Mouse (Mus musculus): Measurements from ENCODE around the gene Zkscan6. TPM values are rescaled to one million over a fixed set of nuclear protein-coding genes. Genes with fewer than 3 reads are reported as not detected.

Gene Zkscan6
- 32.9 to 38.3 TPM (median 37.8 TPM) in 3 replicates for total RNA-seq (2017)

GRCm38 (mm10) chr11:65806909-65807504 lies at the start of gene Zkscan6:
Gene Zkscan6, plus strand, starts transcription at chr11:65807175.
- ATAC-seq (replicated peaks; ENCODE audit: insufficient number of reproducible peaks, low FRiP score, low TSS enrichment, poor library complexity, severe bottlenecking): peak; percentile 86

DNA sequence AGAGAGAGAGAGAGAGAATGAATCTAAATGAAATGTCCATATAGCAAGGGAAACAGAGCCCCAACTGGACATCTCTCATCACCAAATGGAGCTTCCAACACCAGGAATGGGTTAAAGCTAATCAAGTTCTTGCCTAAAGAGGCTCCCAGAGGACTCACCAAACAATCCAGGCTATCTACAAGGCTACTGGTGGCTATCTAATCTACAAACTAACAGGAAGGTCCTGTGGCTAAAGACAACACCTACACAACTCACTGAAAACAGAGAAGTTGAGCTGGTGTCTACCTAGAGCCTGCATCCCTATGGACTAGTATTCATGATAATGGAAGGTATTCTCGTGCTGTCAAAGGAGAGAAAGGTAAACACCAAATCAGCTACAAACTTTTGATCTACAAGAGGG lies 47.6 kb upstream of the Zkscan6 start:
- no peak for ATAC-seq (replicated peaks; ENCODE audit: insufficient number of reproducible peaks, low FRiP score, low TSS enrichment, poor library complexity, severe bottlenecking)

- ATAC-seq (replicated peaks; ENCODE audit: insufficient number of reproducible peaks, low FRiP score, low TSS enrichment, poor library complexity, severe bottlenecking): no peak
Measured at GRCm38 (mm10) chr11:65760912-65761311, 46.1 kb upstream of the Zkscan6 start.

DNA sequence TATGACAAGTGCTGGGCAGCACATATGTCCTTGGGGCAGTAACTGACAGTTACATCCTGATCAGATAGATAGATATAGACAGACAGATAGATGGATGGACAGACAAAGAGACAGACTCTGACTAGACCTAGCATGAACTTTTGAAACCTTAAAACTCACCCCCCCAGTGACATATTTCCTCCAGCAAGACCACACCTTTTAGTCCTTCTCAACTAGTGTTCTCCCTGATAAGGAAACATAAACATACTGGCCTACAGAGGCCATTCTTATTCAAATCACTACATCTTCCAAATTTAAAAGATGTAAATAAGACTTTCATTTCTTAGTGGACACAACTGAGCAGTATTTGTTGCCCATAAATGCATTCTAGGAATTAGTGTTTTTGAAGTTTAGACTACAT lies 38.5 kb upstream of the Zkscan6 start:
- no peak for ATAC-seq (replicated peaks; ENCODE audit: insufficient number of reproducible peaks, low FRiP score, low TSS enrichment, poor library complexity, severe bottlenecking)

GRCm38 (mm10) chr11:65769990-65770389 lies 37.0 kb upstream of the Zkscan6 start:
- no peak for ATAC-seq (replicated peaks; ENCODE audit: insufficient number of reproducible peaks, low FRiP score, low TSS enrichment, poor library complexity, severe bottlenecking)

DNA sequence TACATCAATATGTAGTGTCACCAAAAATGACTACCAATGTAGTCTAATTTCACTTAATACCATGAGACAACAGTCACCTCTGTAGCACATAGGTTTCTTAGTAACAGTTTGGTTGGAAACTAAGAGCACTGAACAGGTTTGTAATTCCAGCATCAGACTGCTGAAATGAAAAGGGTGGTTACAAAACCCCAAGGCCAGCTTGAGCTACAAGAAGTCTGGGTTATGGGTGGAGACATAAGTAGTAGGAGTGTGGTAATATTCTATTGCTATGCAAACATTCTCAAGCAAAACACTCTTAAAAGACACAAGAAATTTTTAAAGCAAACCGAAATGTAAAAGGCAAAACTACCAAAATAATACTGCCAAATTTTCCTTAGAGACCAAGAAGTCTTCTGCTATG lies 35.4 kb upstream of the Zkscan6 start:
- ATAC-seq (replicated peaks; ENCODE audit: insufficient number of reproducible peaks, low FRiP score, low TSS enrichment, poor library complexity, severe bottlenecking): no peak

- ATAC-seq (replicated peaks; ENCODE audit: insufficient number of reproducible peaks, low FRiP score, low TSS enrichment, poor library complexity, severe bottlenecking): no peak
Measured at GRCm38 (mm10) chr11:65773535-65773934, 33.4 kb upstream of the Zkscan6 start.

DNA sequence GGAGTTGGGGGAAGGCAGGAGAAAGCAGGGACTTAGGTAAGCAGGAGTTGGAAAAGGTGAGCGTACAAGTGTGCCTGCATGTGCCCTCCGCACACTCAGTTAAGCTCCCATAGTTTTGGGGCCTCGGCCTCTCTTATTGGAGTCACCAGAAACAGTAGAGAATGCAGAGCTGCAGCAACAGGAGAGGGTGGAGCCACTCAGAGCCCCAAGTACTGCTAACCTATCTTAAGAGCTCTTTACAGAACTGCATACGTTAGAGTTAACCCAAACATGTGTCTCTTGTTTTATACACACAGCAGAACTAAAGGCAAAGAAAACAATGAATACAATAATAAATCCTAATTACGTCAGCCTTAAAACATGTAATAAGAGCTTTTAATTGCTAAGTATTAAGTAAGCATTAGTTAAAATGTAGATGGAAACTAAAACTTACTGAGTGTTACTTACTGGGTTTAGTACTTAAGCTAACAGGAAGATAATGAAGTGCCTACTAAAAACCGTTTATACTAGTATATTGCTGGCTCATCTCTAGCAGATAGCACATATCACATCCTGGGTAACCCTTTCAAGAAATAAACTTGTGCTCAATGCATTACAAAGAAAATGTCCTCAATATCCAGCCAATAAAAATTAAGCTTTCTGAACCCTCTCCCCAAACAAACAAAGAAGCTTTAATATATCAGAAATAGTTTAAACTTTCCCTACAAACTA lies 32.9 kb upstream of the Zkscan6 start:
- ATAC-seq (replicated peaks; ENCODE audit: insufficient number of reproducible peaks, low FRiP score, low TSS enrichment, poor library complexity, severe bottlenecking): no peak

- no peak for ATAC-seq (replicated peaks; ENCODE audit: insufficient number of reproducible peaks, low FRiP score, low TSS enrichment, poor library complexity, severe bottlenecking)
Measured at GRCm38 (mm10) chr11:65776906-65777611, 29.9 kb upstream of the Zkscan6 start.

DNA sequence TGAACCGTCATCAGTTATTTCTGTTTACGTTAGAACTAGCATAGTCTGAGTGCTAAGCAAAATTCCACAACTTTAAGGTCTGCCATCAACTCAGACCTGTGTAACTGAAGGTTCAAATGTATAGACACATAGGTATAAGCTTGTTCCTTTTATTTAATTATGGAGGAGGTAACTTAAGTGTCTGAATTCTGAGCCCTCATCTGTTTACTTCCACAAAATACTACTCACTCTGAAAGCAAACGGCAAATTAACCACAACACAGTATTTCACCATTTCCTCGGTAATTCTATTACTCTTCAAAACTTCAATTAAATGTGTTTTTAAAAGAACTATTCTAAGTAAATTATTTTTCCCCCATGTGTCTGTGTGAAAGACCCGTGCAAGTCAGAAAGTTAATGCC lies 29.2 kb upstream of the Zkscan6 start:
- ATAC-seq (replicated peaks; ENCODE audit: insufficient number of reproducible peaks, low FRiP score, low TSS enrichment, poor library complexity, severe bottlenecking): no peak

DNA sequence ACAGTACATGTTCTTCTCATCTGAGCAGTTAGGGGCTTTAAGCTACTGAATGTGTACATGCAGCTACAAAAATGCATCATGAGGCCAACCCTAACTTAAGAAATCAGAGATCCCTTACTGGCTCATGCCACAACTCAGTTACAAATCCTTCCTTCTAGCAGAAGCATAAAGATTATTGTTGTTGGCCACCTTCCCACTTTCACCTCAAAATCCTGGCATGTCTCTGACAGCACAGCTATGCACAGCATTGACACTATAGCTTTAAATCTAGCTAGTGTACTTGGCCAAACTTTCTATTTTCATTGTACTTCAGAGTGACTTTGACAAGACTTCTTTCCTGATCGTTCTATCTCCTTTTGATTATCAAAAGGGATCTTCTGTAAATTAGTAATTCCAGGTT lies 27.9 kb upstream of the Zkscan6 start:
- no peak for ATAC-seq (replicated peaks; ENCODE audit: insufficient number of reproducible peaks, low FRiP score, low TSS enrichment, poor library complexity, severe bottlenecking)

GRCm38 (mm10) chr11:65779578-65779977 lies 27.4 kb upstream of the Zkscan6 start:
- ATAC-seq (replicated peaks; ENCODE audit: insufficient number of reproducible peaks, low FRiP score, low TSS enrichment, poor library complexity, severe bottlenecking): no peak

GRCm38 (mm10) chr11:65781596-65781995 lies 25.4 kb upstream of the Zkscan6 start:
- ATAC-seq (replicated peaks; ENCODE audit: insufficient number of reproducible peaks, low FRiP score, low TSS enrichment, poor library complexity, severe bottlenecking): no peak

- ATAC-seq (replicated peaks; ENCODE audit: insufficient number of reproducible peaks, low FRiP score, low TSS enrichment, poor library complexity, severe bottlenecking): no peak
Measured at GRCm38 (mm10) chr11:65786160-65786559, 20.8 kb upstream of the Zkscan6 start.

GRCm38 (mm10) chr11:65787421-65788151 lies 19.4 kb upstream of the Zkscan6 start:
- ATAC-seq (replicated peaks; ENCODE audit: insufficient number of reproducible peaks, low FRiP score, low TSS enrichment, poor library complexity, severe bottlenecking): no peak

- ATAC-seq (replicated peaks; ENCODE audit: insufficient number of reproducible peaks, low FRiP score, low TSS enrichment, poor library complexity, severe bottlenecking): peak; percentile 98
Measured at GRCm38 (mm10) chr11:65788154-65788553, 18.8 kb upstream of the Zkscan6 start, which contains the start of gene Map2k4. Gene Map2k4, minus strand, starts transcription at chr11:65788297.

GRCm38 (mm10) chr11:65794428-65795219 lies 12.4 kb upstream of the Zkscan6 start:
- 0 out of 2 replicates have a peak, but pooled peaks have one; percentile 40 for ATAC-seq (replicated peaks; ENCODE audit: insufficient number of reproducible peaks, low FRiP score, low TSS enrichment, poor library complexity, severe bottlenecking)

- ATAC-seq (replicated peaks; ENCODE audit: insufficient number of reproducible peaks, low FRiP score, low TSS enrichment, poor library complexity, severe bottlenecking): no peak
Measured at GRCm38 (mm10) chr11:65795896-65796295, 11.1 kb upstream of the Zkscan6 start.

All from monocyte, adult 5-6 weeks (primary cell).